Mouse (Mus musculus): ENCODE results near the gene Sgpp1.

DNA sequence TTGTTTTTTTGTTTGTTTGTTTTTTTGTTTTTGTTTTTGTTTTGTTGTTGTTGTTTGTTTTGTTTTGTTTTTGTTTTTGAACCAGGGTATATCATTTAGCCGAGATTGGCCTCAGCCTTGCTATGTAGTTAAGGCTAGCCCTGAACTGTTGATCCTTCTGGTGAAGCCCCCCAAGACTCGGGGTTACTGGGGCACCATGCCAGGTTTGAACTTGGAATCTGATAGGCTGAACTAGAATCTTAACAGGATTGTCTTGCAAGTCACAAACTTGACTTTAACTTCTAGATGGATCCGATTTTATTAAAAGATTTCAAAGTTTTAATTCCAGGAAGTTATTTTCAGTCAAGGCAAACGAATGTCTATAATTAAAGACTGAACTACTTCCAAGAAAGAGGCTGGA lies 767 bp upstream of the Sgpp1 start:
- no peak for TF ChIP-seq CTCF (IDR thresholded peaks at IDR 0.05; ENCODE audit: low read depth)
- no peak for TF ChIP-seq EP300 (IDR thresholded peaks at IDR 0.05; ENCODE audit: low read depth)

All from liver, embryonic 14.5 days (tissue).